Mouse (Mus musculus) heart, adult 10 weeks (tissue): ENCODE measurements around the gene Prr30. TPM values are rescaled to one million over a fixed set of nuclear protein-coding genes. Genes with fewer than 3 reads are reported as not detected.

Experiments used
- polyA plus RNA-seq: library from polyadenylated mRNA; stranded (reverse); fragments of 350-450 nt; fragmentation: Illumina TruSeq; extraction: RNeasy Lipid Tissue Mini Kit (QIAGEN cat#74804); gene quantifications from one replicate; pipeline ENCODE4 v1.2.3, GENCODE M21; 2014; ENCODE audit warnings: low read depth, low replicate concordance

Prr30 gene
- not detected for polyA plus RNA-seq

GRCm38 (mm10) chr14:101200230-101200629, at the start of gene Prr30:
Gene Prr30, minus strand, starts transcription at chr14:101200330.

